Comparison of ENCODE assay signal across 23 mouse cellular contexts in genomic region chr3:54371015-54371414, GRCm38 (mm10). TPM values are rescaled to one million over a fixed set of nuclear protein-coding genes. Genes with fewer than 3 reads are reported as not detected.
"Had no signal": no experiment of that assay in that cellular context is flagged by ENCODE, and none has a peak within 500 bp of the region (broad histone marks: within the 10 kb centered on the region; RNA-seq: fewer than 3 reads in every experiment).

No protein-coding gene starts in this region.

- H3K4me3 ChIP-seq: lung, embryonic 15.5 days; midbrain, embryonic 10.5 days; midbrain, embryonic 12.5 days; myocyte; neural tube, embryonic 13.5 days; neural tube, embryonic 15.5 days; stomach, embryonic 15.5 days had no signal

- H3K27me3 ChIP-seq: lung, embryonic 15.5 days; midbrain, embryonic 12.5 days; neural tube, embryonic 13.5 days; neural tube, embryonic 15.5 days; stomach, embryonic 15.5 days had no signal

- H3K4me2 ChIP-seq: lung, embryonic 15.5 days; midbrain, embryonic 12.5 days; neural tube, embryonic 13.5 days; neural tube, embryonic 15.5 days; stomach, embryonic 15.5 days had no signal

- DNase-seq: liver, postnatal 0 days; lung, adult 2 months; lung, postnatal 14 days; lung, postnatal 4 days; midbrain, embryonic 14.5 days; retina, postnatal 1 day; right cerebral cortex, adult 18-20 months; right cerebral cortex, postnatal 25 days; right cerebral cortex, postnatal 4 days; thymus, adult 18-20 months; thymus, postnatal 25 days; thymus, postnatal 4 days had no signal

- H3K4me1 ChIP-seq: lung, embryonic 15.5 days; midbrain, embryonic 10.5 days; midbrain, embryonic 12.5 days; neural tube, embryonic 13.5 days; neural tube, embryonic 15.5 days; stomach, embryonic 15.5 days had no signal

- H3K9me3 ChIP-seq: lung, embryonic 15.5 days; midbrain, embryonic 10.5 days; midbrain, embryonic 12.5 days; neural tube, embryonic 13.5 days; neural tube, embryonic 15.5 days; stomach, embryonic 15.5 days had no signal

- H3K27ac ChIP-seq: lung, embryonic 15.5 days; midbrain, embryonic 10.5 days; midbrain, embryonic 12.5 days; neural tube, embryonic 13.5 days; neural tube, embryonic 15.5 days; stomach, embryonic 15.5 days; stomach, postnatal 0 days had no signal

- ATAC-seq: liver, postnatal 0 days; lung, postnatal 0 days; midbrain, embryonic 16.5 days had no signal

- H3K9ac ChIP-seq: liver, postnatal 0 days; lung, embryonic 15.5 days; midbrain, embryonic 12.5 days; neural tube, embryonic 13.5 days; neural tube, embryonic 15.5 days; stomach, embryonic 15.5 days had no signal

- H3K36me3 ChIP-seq: midbrain, embryonic 10.5 days; midbrain, embryonic 12.5 days; neural tube, embryonic 13.5 days; neural tube, embryonic 15.5 days; stomach, embryonic 15.5 days had no signal

RNA-seq across cellular contexts. Expression of gene Postn, which starts 10.1 kb away (rescaled TPM):
- total RNA-seq: megakaryocyte-erythroid progenitor cell, adult 5-6 weeks had no signal
